Mouse (Mus musculus) liver, postnatal 0 days (tissue): ENCODE measurements around the gene Pcgf5. TPM values are rescaled to one million over a fixed set of nuclear protein-coding genes. Genes with fewer than 3 reads are reported as not detected.
"Not testable (repeated sequence)": the region's sequence is repeated elsewhere in the genome, so short reads cannot be mapped to it uniquely, and the experiment has no call there.

Experiments
- ATAC-seq: fragments of 200-750 bp; cut with Nextera tagmentation; 2 replicates; pipeline ENCODE4 v1.8.0; 2017; ENCODE audit warnings: mild to moderate bottlenecking, moderate library complexity
- DNase-seq: peaks from one replicate; pipeline ENCODE4 v3.0.0-alpha.2; 2016
- H3K27ac ChIP-seq: fragments of 300-500 bp; sonication (generic); 2 replicates; pipeline ENCODE4 v1.5.1; 2014; ENCODE audit warnings: antibody characterized with exemption, moderate library complexity, mild to moderate bottlenecking, low read depth
- H3K27me3 ChIP-seq: fragments of 300-500 bp; sonication (generic); 2 replicates; pipeline ENCODE4 v1.6.1; 2014; ENCODE audit warnings: low read length, control low read depth, mixed read lengths; ENCODE audit not compliant: insufficient read depth
- H3K36me3 ChIP-seq: fragments of 300-500 bp; sonication (generic); replicated peaks from 2 replicates; pipeline ENCODE4 v1.6.1; 2014; ENCODE audit warnings: mild to moderate bottlenecking, control low read depth, low read length, moderate library complexity, mixed read lengths; ENCODE audit not compliant: insufficient read depth
- H3K4me1 ChIP-seq: fragments of 300-500 bp; sonication (generic); 2 replicates; pipeline ENCODE4 v1.6.1; 2014; ENCODE audit warnings: antibody characterized with exemption, mild to moderate bottlenecking, control low read depth; ENCODE audit not compliant: insufficient read depth
- H3K4me2 ChIP-seq: fragments of 300-500 bp; sonication (generic); 2 replicates; pipeline ENCODE4 v1.6.1; 2014; ENCODE audit warnings: low read depth, mild to moderate bottlenecking, low read length, moderate library complexity, mixed read lengths
- H3K4me3 ChIP-seq: fragments of 300-500 bp; sonication (generic); 2 replicates; pipeline ENCODE4 v1.5.1; 2014; ENCODE audit warnings: low read depth, low read length
- H3K9ac ChIP-seq: fragments of 300-500 bp; sonication (generic); replicated peaks from 2 replicates; pipeline ENCODE4 v1.6.1; 2014; ENCODE audit warnings: mild to moderate bottlenecking, moderate library complexity
- H3K9me3 ChIP-seq: fragments of 300-500 bp; sonication (generic); 2 replicates; pipeline ENCODE4 v1.6.1; 2016; ENCODE audit warnings: mild to moderate bottlenecking, control low read depth, low read length, mixed read lengths
- CTCF ChIP-seq: sonication (generic); IDR thresholded peaks from 2 replicates; pipeline ENCODE4 v1.5.1; 2016; ENCODE audit warnings: antibody characterized with exemption, low read depth
- EP300 ChIP-seq: IDR thresholded peaks from 2 replicates; pipeline ENCODE4 v1.6.1; 2016; ENCODE audit warnings: antibody characterized with exemption, low read depth, mild to moderate bottlenecking
- WGBS: fragments of 180-500 bp; shearing (Covaris S2); extraction: QIAGEN DNeasy Blood & Tissue Kit; methylation state at CpG from one replicate; pipeline ENCODE4 v1.1.7; 2014; ENCODE audit not compliant: insufficient replicate concordance; 5-methylcytosine and 5-hydroxymethylcytosine counted together
- polyA plus RNA-seq: library from polyadenylated mRNA; unstranded; fragments of >200 nt; fragmentation: Nextera tagmentation; extraction: Ambion mirVana; gene quantifications from 2 replicates; pipeline ENCODE4 v1.2.1, GENCODE M21; 2015

The Pcgf5 gene
- polyA plus RNA-seq, 1 experiment from 2014 or later: 14.7 TPM

GRCm38 (mm10) chr19:36451731-36452130, 103.6 kb downstream of the Pcgf5 start:
- ATAC-seq: no peak; the same call in 1 of the 2 replicates
- H3K27ac ChIP-seq: peak overlapping the region; percentile 86
- peaks cover 18% of the 10 kb centered on the region; the same call in 1 of the 2 replicates for H3K36me3 ChIP-seq
- TF ChIP-seq CTCF (no peak), EP300 (no peak)
- H3K4me1 ChIP-seq: peaks cover 15% of the 10 kb centered on the region
- 44% methylated on average over 5 of the region's 5 CpGs for WGBS
- H3K27me3 ChIP-seq: no peaks in the 10 kb centered on the region
- no peak overlapping the region for H3K4me2 ChIP-seq
- 0 out of 2 replicates have a peak overlapping the region, but pooled peaks have one; percentile 0 for H3K9ac ChIP-seq
- H3K9me3 ChIP-seq: no peaks in the 10 kb centered on the region
- DNase-seq: no peak
- no peak overlapping the region for H3K4me3 ChIP-seq

GRCm38 (mm10) chr19:36452210-36452609, 104.1 kb downstream of the Pcgf5 start:
- peaks cover 18% of the 10 kb centered on the region; the same call in 1 of the 2 replicates for H3K36me3 ChIP-seq
- H3K4me2 ChIP-seq, DNase-seq, H3K9me3 ChIP-seq, H3K27me3 ChIP-seq, H3K4me3 ChIP-seq: not testable (repeated sequence)
- peak; percentile 40; the same call in 1 of the 2 replicates for ATAC-seq
- peak overlapping the region; percentile 86 for H3K27ac ChIP-seq
- WGBS: 61% methylated on average over 3 of the region's 3 CpGs
- 0 out of 2 replicates have a peak overlapping the region, but pooled peaks have one; percentile 0 for H3K9ac ChIP-seq
- peak; percentile 78 for TF ChIP-seq EP300
- peaks cover 15% of the 10 kb centered on the region for H3K4me1 ChIP-seq

- TF ChIP-seq CTCF (no peak), EP300 (no peak)
- DNase-seq (no peak), ATAC-seq (no peak)
- H3K27me3 ChIP-seq: no peaks in the 10 kb centered on the region
- H3K4me3 ChIP-seq: no peak overlapping the region
- H3K9ac ChIP-seq: no peak overlapping the region
- no peak overlapping the region for H3K27ac ChIP-seq
- peaks cover 15% of the 10 kb centered on the region for H3K4me1 ChIP-seq
- H3K36me3 ChIP-seq: peaks cover 18% of the 10 kb centered on the region; the same call in 1 of the 2 replicates
- H3K9me3 ChIP-seq: no peaks in the 10 kb centered on the region
- no peak overlapping the region for H3K4me2 ChIP-seq
- 69% methylated on average over 4 of the region's 4 CpGs for WGBS
These were observed 105.3 kb downstream of the Pcgf5 start for GRCm38 (mm10) chr19:36453451-36453850.

- H3K4me1 ChIP-seq: no peaks in the 10 kb centered on the region
- H3K4me2 ChIP-seq: no peak overlapping the region
- no peaks in the 10 kb centered on the region for H3K36me3 ChIP-seq
- 9% methylated on average over 6 of the region's 6 CpGs for WGBS
- no peak overlapping the region for H3K4me3 ChIP-seq
- H3K27ac ChIP-seq: no peak overlapping the region
- no peak overlapping the region for H3K9ac ChIP-seq
- TF ChIP-seq CTCF (peak; percentile 89), EP300 (no peak)
- no peaks in the 10 kb centered on the region for H3K27me3 ChIP-seq
- peak; percentile 81 for DNase-seq
- no peaks in the 10 kb centered on the region for H3K9me3 ChIP-seq
- no peak for ATAC-seq
These were observed 122.0 kb downstream of the Pcgf5 start for GRCm38 (mm10) chr19:36470106-36470505.

- Histone ChIP-seq H3K9me3 (no peaks in the 10 kb centered on the region), H3K27ac (no peak overlapping the region), H3K4me1 (no peaks in the 10 kb centered on the region), H3K4me3 (no peak overlapping the region), H3K4me2 (no peak overlapping the region), H3K36me3 (no peaks in the 10 kb centered on the region), H3K27me3 (no peaks in the 10 kb centered on the region), H3K9ac (no peak overlapping the region)
- no peak for ATAC-seq
- no peak for TF ChIP-seq EP300
- no peak for TF ChIP-seq CTCF
- DNase-seq: no peak
- 75% methylated on average over 3 of the region's 3 CpGs for WGBS
These were observed 123.2 kb downstream of the Pcgf5 start for GRCm38 (mm10) chr19:36471325-36471724.

- Histone ChIP-seq H3K27me3 (no peaks in the 10 kb centered on the region), H3K27ac (no peak overlapping the region), H3K4me3 (no peak overlapping the region), H3K36me3 (no peaks in the 10 kb centered on the region), H3K4me2 (no peak overlapping the region), H3K9ac (no peak overlapping the region), H3K4me1 (no peaks in the 10 kb centered on the region), H3K9me3 (no peaks in the 10 kb centered on the region)
- no peak for TF ChIP-seq CTCF
- TF ChIP-seq EP300: no peak
- DNase-seq (no peak), ATAC-seq (no peak)
- 87% methylated on average over 4 of the region's 4 CpGs for WGBS
These were observed 128.5 kb downstream of the Pcgf5 start for GRCm38 (mm10) chr19:36476596-36476995.

- no peak overlapping the region for H3K9ac ChIP-seq
- ATAC-seq: no peak
- TF ChIP-seq EP300: no peak
- no peak for TF ChIP-seq CTCF
- no peaks in the 10 kb centered on the region for H3K27me3 ChIP-seq
- no peaks in the 10 kb centered on the region for H3K36me3 ChIP-seq
- DNase-seq: no peak
- H3K27ac ChIP-seq: no peak overlapping the region
- H3K4me3 ChIP-seq: no peak overlapping the region
- H3K4me2 ChIP-seq: no peak overlapping the region
- H3K4me1 ChIP-seq: no peaks in the 10 kb centered on the region
- WGBS: 45% methylated on average over 9 of the region's 9 CpGs
- H3K9me3 ChIP-seq: no peaks in the 10 kb centered on the region
These were observed 129.0 kb downstream of the Pcgf5 start for GRCm38 (mm10) chr19:36477151-36477550.
